Mouse (Mus musculus): ENCODE results near the gene Slc6a3. TPM values are rescaled to one million over a fixed set of nuclear protein-coding genes. Genes with fewer than 3 reads are reported as not detected.

Gene Slc6a3
- total and polyA plus RNA-seq, 2 experiments from 2014 or later, result not detected

GRCm38 (mm10) chr13:73508817-73509550 is 27.6 kb upstream of the Slc6a3 start:
- DNase-seq (ENCODE audit: low spot score), result no peak
- Histone ChIP-seq H3K36me3 (replicated peaks; ENCODE audit: control insufficient read depth, insufficient read depth, low read length) (peaks cover 16% of the 10 kb centered on the region), H3K9me3 (replicated peaks; ENCODE audit: control insufficient read depth, low read length) (no peaks in the 10 kb centered on the region), H3K9ac (replicated peaks; ENCODE audit: low read depth, low read length) (no peak overlapping the region), H3K4me1 (ENCODE audit: control insufficient read depth, insufficient read depth) (no peaks in the 10 kb centered on the region), H3K4me3 (ENCODE audit: low read depth, low read length) (no peak overlapping the region), H3K4me2 (ENCODE audit: low read depth, low read length) (no peak overlapping the region), H3K27ac (ENCODE audit: low read depth) (no peak overlapping the region), H3K27me3 (ENCODE audit: control insufficient read depth, insufficient read depth, low read length) (no peaks in the 10 kb centered on the region)
- no peak; the same call in 1 of the 2 replicates for ATAC-seq (ENCODE audit: insufficient read depth, low read depth)
- 78% methylated on average over 8 of the region's 8 CpGs for WGBS
- no peak for TF ChIP-seq EP300 (IDR thresholded peaks at IDR 0.05; ENCODE audit: low read depth)
- TF ChIP-seq CTCF (IDR thresholded peaks at IDR 0.05; ENCODE audit: low read depth), result no peak

DNA sequence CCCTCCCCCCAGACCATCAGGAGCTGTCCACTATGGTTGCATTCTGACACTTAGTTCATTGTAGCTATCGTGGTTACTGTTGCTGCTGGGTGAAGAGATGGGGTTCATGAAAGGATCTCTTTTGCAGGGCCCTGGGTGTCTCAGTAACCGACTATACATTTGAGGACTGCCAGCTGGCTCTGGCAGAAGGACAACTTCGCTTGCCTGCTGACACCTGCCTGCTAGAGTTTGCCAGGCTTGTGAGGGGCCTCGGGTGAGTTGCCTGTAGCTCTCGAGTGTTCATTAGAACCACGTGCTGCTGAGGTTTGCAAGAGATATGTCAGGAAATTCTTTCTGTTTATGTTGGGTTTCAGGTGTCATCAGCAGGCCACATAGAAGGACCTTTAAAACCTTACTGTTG is 26.7 kb upstream of the Slc6a3 start:
- no peak overlapping the region for H3K27ac ChIP-seq (ENCODE audit: low read depth)
- no peaks in the 10 kb centered on the region for H3K9me3 ChIP-seq (replicated peaks; ENCODE audit: control insufficient read depth, low read length)
- no peak for ATAC-seq (ENCODE audit: insufficient read depth, low read depth)
- TF ChIP-seq EP300 (IDR thresholded peaks at IDR 0.05; ENCODE audit: low read depth) (no peak), CTCF (IDR thresholded peaks at IDR 0.05; ENCODE audit: low read depth) (no peak)
- no peak overlapping the region for H3K4me3 ChIP-seq (ENCODE audit: low read depth, low read length)
- no peaks in the 10 kb centered on the region for H3K27me3 ChIP-seq (ENCODE audit: control insufficient read depth, insufficient read depth, low read length)
- H3K36me3 ChIP-seq (replicated peaks; ENCODE audit: control insufficient read depth, insufficient read depth, low read length), result peaks cover 25% of the 10 kb centered on the region
- DNase-seq (ENCODE audit: low spot score), result no peak
- H3K4me1 ChIP-seq (ENCODE audit: control insufficient read depth, insufficient read depth), result no peaks in the 10 kb centered on the region
- no peak overlapping the region for H3K9ac ChIP-seq (replicated peaks; ENCODE audit: low read depth, low read length)
- WGBS, result 75% methylated on average over 6 of the region's 6 CpGs
- no peak overlapping the region for H3K4me2 ChIP-seq (ENCODE audit: low read depth, low read length)

GRCm38 (mm10) chr13:73512776-73513673 is 23.5 kb upstream of the Slc6a3 start:
- peak; percentile 55 for ATAC-seq (ENCODE audit: insufficient read depth, low read depth)
- H3K4me1 ChIP-seq (ENCODE audit: control insufficient read depth, insufficient read depth), result no peaks in the 10 kb centered on the region
- 55% methylated on average over 13 of the region's 13 CpGs for WGBS
- DNase-seq (ENCODE audit: low spot score), result peak; percentile 60
- H3K4me2 ChIP-seq (ENCODE audit: low read depth, low read length), result no peak overlapping the region
- H3K27me3 ChIP-seq (ENCODE audit: control insufficient read depth, insufficient read depth, low read length), result no peaks in the 10 kb centered on the region
- H3K36me3 ChIP-seq (replicated peaks; ENCODE audit: control insufficient read depth, insufficient read depth, low read length), result peaks cover 31% of the 10 kb centered on the region
- no peak overlapping the region for H3K4me3 ChIP-seq (ENCODE audit: low read depth, low read length)
- no peak overlapping the region for H3K9ac ChIP-seq (replicated peaks; ENCODE audit: low read depth, low read length)
- H3K9me3 ChIP-seq (replicated peaks; ENCODE audit: control insufficient read depth, low read length), result no peaks in the 10 kb centered on the region
- H3K27ac ChIP-seq (ENCODE audit: low read depth), result no peak overlapping the region
- TF ChIP-seq EP300 (IDR thresholded peaks at IDR 0.05; ENCODE audit: low read depth) (no peak), CTCF (IDR thresholded peaks at IDR 0.05; ENCODE audit: low read depth) (peak; percentile 96)

DNA sequence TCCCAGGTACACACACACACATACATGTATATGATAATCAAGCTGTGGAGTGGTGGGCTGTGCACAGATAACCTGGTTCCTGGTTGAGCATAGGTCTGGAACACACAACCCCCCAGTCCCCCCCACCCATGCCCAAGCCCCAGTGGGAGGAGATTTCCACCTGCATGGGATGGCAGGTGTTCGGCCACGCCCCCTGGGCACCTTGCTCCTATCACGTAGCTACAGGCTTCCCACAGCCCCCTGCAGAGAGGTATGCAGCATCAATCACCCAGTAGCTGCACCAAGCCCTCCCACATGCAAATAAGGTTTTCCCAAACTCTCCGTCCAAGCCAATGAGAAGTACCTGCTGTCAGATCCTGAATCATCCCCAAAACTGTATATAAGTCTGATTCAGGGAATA is 19.7 kb upstream of the Slc6a3 start:
- Histone ChIP-seq H3K9me3 (replicated peaks; ENCODE audit: control insufficient read depth, low read length) (no peaks in the 10 kb centered on the region), H3K4me1 (ENCODE audit: control insufficient read depth, insufficient read depth) (no peaks in the 10 kb centered on the region), H3K4me3 (ENCODE audit: low read depth, low read length) (no peak overlapping the region), H3K27me3 (ENCODE audit: control insufficient read depth, insufficient read depth, low read length) (no peaks in the 10 kb centered on the region), H3K9ac (replicated peaks; ENCODE audit: low read depth, low read length) (no peak overlapping the region), H3K4me2 (ENCODE audit: low read depth, low read length) (no peak overlapping the region), H3K36me3 (replicated peaks; ENCODE audit: control insufficient read depth, insufficient read depth, low read length) (peaks cover 21% of the 10 kb centered on the region), H3K27ac (ENCODE audit: low read depth) (no peak overlapping the region)
- ATAC-seq (ENCODE audit: insufficient read depth, low read depth), result no peak
- 67% methylated on average over 4 of the region's 4 CpGs for WGBS
- DNase-seq (ENCODE audit: low spot score), result no peak
- TF ChIP-seq EP300 (IDR thresholded peaks at IDR 0.05; ENCODE audit: low read depth) (no peak), CTCF (IDR thresholded peaks at IDR 0.05; ENCODE audit: low read depth) (no peak)

- TF ChIP-seq EP300 (IDR thresholded peaks at IDR 0.05; ENCODE audit: low read depth) (no peak), CTCF (IDR thresholded peaks at IDR 0.05; ENCODE audit: low read depth) (no peak)
- 84% methylated on average over 3 of the region's 3 CpGs for WGBS
- Histone ChIP-seq H3K4me1 (ENCODE audit: control insufficient read depth, insufficient read depth) (peaks cover 8% of the 10 kb centered on the region; the same call in 1 of the 2 replicates), H3K9me3 (replicated peaks; ENCODE audit: control insufficient read depth, low read length) (no peaks in the 10 kb centered on the region), H3K9ac (replicated peaks; ENCODE audit: low read depth, low read length) (no peak overlapping the region), H3K27me3 (ENCODE audit: control insufficient read depth, insufficient read depth, low read length) (peaks cover 46% of the 10 kb centered on the region), H3K36me3 (replicated peaks; ENCODE audit: control insufficient read depth, insufficient read depth, low read length) (no peaks in the 10 kb centered on the region), H3K27ac (ENCODE audit: low read depth) (no peak overlapping the region), H3K4me3 (ENCODE audit: low read depth, low read length) (no peak overlapping the region), H3K4me2 (ENCODE audit: low read depth, low read length) (no peak overlapping the region)
- no peak for DNase-seq (ENCODE audit: low spot score)
- ATAC-seq (ENCODE audit: insufficient read depth, low read depth), result no peak
Measured at GRCm38 (mm10) chr13:73533716-73534115, 2.8 kb upstream of the Slc6a3 start.
